Mouse (Mus musculus): Measurements from ENCODE around the gene Atpaf1. TPM values are rescaled to one million over a fixed set of nuclear protein-coding genes. Genes with fewer than 3 reads are reported as not detected.

Atpaf1 gene
- polyA plus RNA-seq, 1 experiment from 2014 or later, result 44.3 TPM

DNA sequence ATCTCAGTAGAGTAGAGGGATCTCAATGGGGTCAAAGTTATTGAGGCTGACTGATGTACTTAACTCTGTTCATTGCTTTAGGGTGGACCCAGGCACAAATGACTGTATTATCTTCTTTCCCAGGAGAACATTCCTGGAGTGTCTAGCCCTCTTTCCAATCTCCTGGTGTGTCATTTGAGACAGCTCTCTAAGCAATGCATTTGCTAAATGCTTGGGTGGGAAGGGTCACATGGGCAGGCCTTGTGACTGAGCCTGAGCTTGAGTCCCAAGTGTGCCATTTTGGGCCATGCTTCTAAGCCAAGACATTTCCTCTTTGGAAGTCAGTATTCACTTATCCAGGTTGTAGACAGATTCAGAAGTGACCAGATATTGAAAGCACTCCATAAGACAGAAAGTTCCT lies 36.8 kb downstream of the Atpaf1 start:
- 0 out of 2 replicates have a peak, but pooled peaks cover 1% of the 10 kb centered on the region for H3K36me3 ChIP-seq (ENCODE audit: control insufficient read depth, insufficient read depth, low read length)
- H3K4me3 ChIP-seq (replicated peaks; ENCODE audit: low read depth, low read length), result no peak overlapping the region
- H3K9me3 ChIP-seq (ENCODE audit: control insufficient read depth, low read length), result no peaks in the 10 kb centered on the region
- no peak overlapping the region for H3K9ac ChIP-seq (replicated peaks; ENCODE audit: low read length)
- H3K27ac ChIP-seq (replicated peaks; ENCODE audit: low read depth, low read length), result no peak overlapping the region
- no peak overlapping the region for H3K4me2 ChIP-seq (ENCODE audit: low read length)
- H3K4me1 ChIP-seq (ENCODE audit: control insufficient read depth, insufficient read depth, low read length), result no peaks in the 10 kb centered on the region
- H3K27me3 ChIP-seq (ENCODE audit: control insufficient read depth, insufficient read depth, low read length), result no peaks in the 10 kb centered on the region
- ATAC-seq (ENCODE audit: low FRiP score, low TSS enrichment) (no peak), DNase-seq (no peak)

- Histone ChIP-seq H3K36me3 (ENCODE audit: control insufficient read depth, insufficient read depth, low read length) (no peaks in the 10 kb centered on the region), H3K9ac (replicated peaks; ENCODE audit: low read length) (no peak overlapping the region), H3K4me1 (ENCODE audit: control insufficient read depth, insufficient read depth, low read length) (no peaks in the 10 kb centered on the region), H3K27me3 (ENCODE audit: control insufficient read depth, insufficient read depth, low read length) (no peaks in the 10 kb centered on the region), H3K4me3 (replicated peaks; ENCODE audit: low read depth, low read length) (no peak overlapping the region), H3K27ac (replicated peaks; ENCODE audit: low read depth, low read length) (no peak overlapping the region), H3K4me2 (ENCODE audit: low read length) (no peak overlapping the region), H3K9me3 (ENCODE audit: control insufficient read depth, low read length) (no peaks in the 10 kb centered on the region)
- DNase-seq, result no peak
- ATAC-seq (ENCODE audit: low FRiP score, low TSS enrichment), result no peak
- 86% methylated on average over 3 of the region's 3 CpGs for WGBS
These were observed 37.3 kb downstream of the Atpaf1 start for GRCm38 (mm10) chr4:115821928-115822327.

- no peak overlapping the region for H3K4me3 ChIP-seq (replicated peaks; ENCODE audit: low read depth, low read length)
- no peak overlapping the region for H3K27ac ChIP-seq (replicated peaks; ENCODE audit: low read depth, low read length)
- H3K27me3 ChIP-seq (ENCODE audit: control insufficient read depth, insufficient read depth, low read length), result no peaks in the 10 kb centered on the region
- H3K4me2 ChIP-seq (ENCODE audit: low read length), result no peak overlapping the region
- no peaks in the 10 kb centered on the region for H3K9me3 ChIP-seq (ENCODE audit: control insufficient read depth, low read length)
- no peak overlapping the region for H3K9ac ChIP-seq (replicated peaks; ENCODE audit: low read length)
- WGBS, result 92% methylated on average over 2 of the region's 2 CpGs
- DNase-seq (no peak), ATAC-seq (ENCODE audit: low FRiP score, low TSS enrichment) (no peak)
- no peaks in the 10 kb centered on the region for H3K36me3 ChIP-seq (ENCODE audit: control insufficient read depth, insufficient read depth, low read length)
- no peaks in the 10 kb centered on the region for H3K4me1 ChIP-seq (ENCODE audit: control insufficient read depth, insufficient read depth, low read length)
These were observed 39.6 kb downstream of the Atpaf1 start for GRCm38 (mm10) chr4:115824178-115824577.

- ATAC-seq (ENCODE audit: low FRiP score, low TSS enrichment) (no peak), DNase-seq (no peak)
- no peaks in the 10 kb centered on the region for H3K27me3 ChIP-seq (ENCODE audit: control insufficient read depth, insufficient read depth, low read length)
- WGBS, result 76% methylated on average over 2 of the region's 2 CpGs
- no peaks in the 10 kb centered on the region for H3K4me1 ChIP-seq (ENCODE audit: control insufficient read depth, insufficient read depth, low read length)
- no peak overlapping the region for H3K4me2 ChIP-seq (ENCODE audit: low read length)
- H3K27ac ChIP-seq (replicated peaks; ENCODE audit: low read depth, low read length), result no peak overlapping the region
- H3K4me3 ChIP-seq (replicated peaks; ENCODE audit: low read depth, low read length), result no peak overlapping the region
- H3K36me3 ChIP-seq (ENCODE audit: control insufficient read depth, insufficient read depth, low read length), result no peaks in the 10 kb centered on the region
- H3K9ac ChIP-seq (replicated peaks; ENCODE audit: low read length), result no peak overlapping the region
- no peaks in the 10 kb centered on the region for H3K9me3 ChIP-seq (ENCODE audit: control insufficient read depth, low read length)
These were observed 40.7 kb downstream of the Atpaf1 start for GRCm38 (mm10) chr4:115825271-115825670.

- Histone ChIP-seq H3K27me3 (ENCODE audit: control insufficient read depth, insufficient read depth, low read length) (no peaks in the 10 kb centered on the region), H3K9ac (replicated peaks; ENCODE audit: low read length) (no peak overlapping the region), H3K9me3 (ENCODE audit: control insufficient read depth, low read length) (no peaks in the 10 kb centered on the region), H3K36me3 (ENCODE audit: control insufficient read depth, insufficient read depth, low read length) (no peaks in the 10 kb centered on the region), H3K4me2 (ENCODE audit: low read length) (peak overlapping the region; percentile 59), H3K4me3 (replicated peaks; ENCODE audit: low read depth, low read length) (no peak overlapping the region), H3K4me1 (ENCODE audit: control insufficient read depth, insufficient read depth, low read length) (no peaks in the 10 kb centered on the region), H3K27ac (replicated peaks; ENCODE audit: low read depth, low read length) (no peak overlapping the region)
- WGBS, result 81% methylated on average over 3 of the region's 3 CpGs
- DNase-seq (no peak), ATAC-seq (ENCODE audit: low FRiP score, low TSS enrichment) (no peak)
These were observed 42.5 kb downstream of the Atpaf1 start for GRCm38 (mm10) chr4:115827066-115827465.

GRCm38 (mm10) chr4:115827535-115827887 lies 42.9 kb downstream of the Atpaf1 start:
- peak overlapping the region; percentile 80 for H3K4me3 ChIP-seq (replicated peaks; ENCODE audit: low read depth, low read length)
- H3K27me3 ChIP-seq (ENCODE audit: control insufficient read depth, insufficient read depth, low read length), result no peaks in the 10 kb centered on the region
- H3K36me3 ChIP-seq (ENCODE audit: control insufficient read depth, insufficient read depth, low read length), result no peaks in the 10 kb centered on the region
- peak overlapping the region; percentile 59 for H3K4me2 ChIP-seq (ENCODE audit: low read length)
- no peaks in the 10 kb centered on the region for H3K9me3 ChIP-seq (ENCODE audit: control insufficient read depth, low read length)
- DNase-seq (peak; percentile 66), ATAC-seq (ENCODE audit: low FRiP score, low TSS enrichment) (no peak)
- 2% methylated on average over 4 of the region's 4 CpGs for WGBS
- H3K27ac ChIP-seq (replicated peaks; ENCODE audit: low read depth, low read length), result no peak overlapping the region
- H3K4me1 ChIP-seq (ENCODE audit: control insufficient read depth, insufficient read depth, low read length), result no peaks in the 10 kb centered on the region
- H3K9ac ChIP-seq (replicated peaks; ENCODE audit: low read length), result peak overlapping the region; percentile 69

- H3K4me3 ChIP-seq (replicated peaks; ENCODE audit: low read depth, low read length), result peak within 1 kb of the TSS; percentile 80
These were observed 43.4 kb downstream of the Atpaf1 start, which contains the start of gene Mob3c for GRCm38 (mm10) chr4:115827888-115828571. TSS of gene Mob3c (plus strand) at chr4:115828092.

DNA sequence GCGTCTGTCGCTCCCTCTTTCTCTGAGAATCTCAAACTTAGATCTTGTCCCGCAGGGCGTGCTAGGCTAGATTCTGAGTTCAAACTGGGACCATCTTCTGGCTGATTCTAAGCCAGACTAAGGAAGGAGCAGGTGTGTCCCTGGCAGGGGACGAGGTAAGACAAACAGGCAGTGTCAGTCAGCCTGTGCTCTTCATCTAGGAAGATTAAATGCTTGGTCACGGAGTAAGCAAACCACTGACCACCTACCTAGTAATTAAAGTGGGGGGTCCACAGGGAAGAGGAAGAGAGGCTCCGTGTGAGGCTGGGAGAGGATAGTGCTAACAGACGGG lies 43.9 kb downstream of the Atpaf1 start:
- WGBS, result 3% methylated on average over 8 of the region's 8 CpGs
- DNase-seq (no peak), ATAC-seq (ENCODE audit: low FRiP score, low TSS enrichment) (peak; percentile 22; the same call in 1 of the 2 replicates)
- no peaks in the 10 kb centered on the region for H3K36me3 ChIP-seq (ENCODE audit: control insufficient read depth, insufficient read depth, low read length)
- H3K4me1 ChIP-seq (ENCODE audit: control insufficient read depth, insufficient read depth, low read length), result no peaks in the 10 kb centered on the region
- peak overlapping the region; percentile 69; the same call in 1 of the 2 replicates for H3K9ac ChIP-seq (replicated peaks; ENCODE audit: low read length)
- H3K9me3 ChIP-seq (ENCODE audit: control insufficient read depth, low read length), result no peaks in the 10 kb centered on the region
- H3K27me3 ChIP-seq (ENCODE audit: control insufficient read depth, insufficient read depth, low read length), result no peaks in the 10 kb centered on the region
- peak overlapping the region; percentile 80 for H3K4me3 ChIP-seq (replicated peaks; ENCODE audit: low read depth, low read length)
- H3K4me2 ChIP-seq (ENCODE audit: low read length), result peak overlapping the region; percentile 59
- no peak overlapping the region; the same call in 1 of the 2 replicates for H3K27ac ChIP-seq (replicated peaks; ENCODE audit: low read depth, low read length)

More at GRCm38 (mm10) chr4:115827888-115828571, 43.4 kb downstream of the Atpaf1 start, which contains the start of gene Mob3c:
- Histone ChIP-seq H3K4me2 (ENCODE audit: low read length) (peak within 1 kb of the TSS; percentile 59), H3K27me3 (ENCODE audit: control insufficient read depth, insufficient read depth, low read length) (no peaks in the 10 kb centered on the region), H3K27ac (replicated peaks; ENCODE audit: low read depth, low read length) (peak within 1 kb of the TSS; percentile 57; the same call in 1 of the 2 replicates), H3K9me3 (ENCODE audit: control insufficient read depth, low read length) (no peaks in the 10 kb centered on the region), H3K9ac (replicated peaks; ENCODE audit: low read length) (peak within 1 kb of the TSS; percentile 69), H3K36me3 (ENCODE audit: control insufficient read depth, insufficient read depth, low read length) (no peaks in the 10 kb centered on the region), H3K4me1 (ENCODE audit: control insufficient read depth, insufficient read depth, low read length) (no peaks in the 10 kb centered on the region)
- peak; percentile 82 for DNase-seq
- ATAC-seq (ENCODE audit: low FRiP score, low TSS enrichment), result peak; percentile 83
- WGBS, result under 1% methylated on average over 55 of the region's 57 CpGs

DNA sequence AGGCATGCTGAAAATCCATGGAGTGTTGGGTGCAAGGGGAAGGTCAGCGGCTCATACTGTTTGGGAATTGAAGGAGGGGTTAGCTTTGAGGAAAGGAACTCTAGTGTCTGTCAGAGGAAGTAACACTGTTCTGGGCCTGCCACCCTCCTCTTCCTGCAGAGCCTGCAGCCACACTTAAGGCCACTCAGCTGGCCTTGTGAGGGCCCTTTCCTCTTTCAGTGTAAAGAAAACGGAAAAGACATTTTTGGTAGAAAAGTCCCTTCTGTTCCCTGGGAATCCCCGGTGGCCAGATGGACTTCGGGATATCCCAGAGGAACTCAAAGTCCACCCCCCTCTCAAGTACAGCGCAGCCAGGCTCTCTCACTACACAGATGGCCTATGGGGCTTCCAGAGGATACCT lies 45.9 kb downstream of the Atpaf1 start:
- no peak overlapping the region for H3K4me3 ChIP-seq (replicated peaks; ENCODE audit: low read depth, low read length)
- H3K4me2 ChIP-seq (ENCODE audit: low read length), result no peak overlapping the region
- H3K27ac ChIP-seq (replicated peaks; ENCODE audit: low read depth, low read length), result no peak overlapping the region
- no peaks in the 10 kb centered on the region for H3K27me3 ChIP-seq (ENCODE audit: control insufficient read depth, insufficient read depth, low read length)
- H3K4me1 ChIP-seq (ENCODE audit: control insufficient read depth, insufficient read depth, low read length), result no peaks in the 10 kb centered on the region
- no peak overlapping the region for H3K9ac ChIP-seq (replicated peaks; ENCODE audit: low read length)
- H3K9me3 ChIP-seq (ENCODE audit: control insufficient read depth, low read length), result no peaks in the 10 kb centered on the region
- H3K36me3 ChIP-seq (ENCODE audit: control insufficient read depth, insufficient read depth, low read length), result no peaks in the 10 kb centered on the region
- ATAC-seq (ENCODE audit: low FRiP score, low TSS enrichment) (no peak), DNase-seq (no peak)
- 84% methylated on average over 5 of the region's 5 CpGs for WGBS
